Mouse (Mus musculus) right cerebral cortex, postnatal 14 days (tissue): ENCODE measurements around the gene Chpf2.

ENCODE experiments used
- DNase-seq: peaks from one replicate; pipeline ENCODE4 v3.0.0; 2022

Chpf2 gene

GRCm38 (mm10) chr5:24591796-24592470 lies 5.4 kb downstream of the Chpf2 start:
- no peak for DNase-seq

DNA sequence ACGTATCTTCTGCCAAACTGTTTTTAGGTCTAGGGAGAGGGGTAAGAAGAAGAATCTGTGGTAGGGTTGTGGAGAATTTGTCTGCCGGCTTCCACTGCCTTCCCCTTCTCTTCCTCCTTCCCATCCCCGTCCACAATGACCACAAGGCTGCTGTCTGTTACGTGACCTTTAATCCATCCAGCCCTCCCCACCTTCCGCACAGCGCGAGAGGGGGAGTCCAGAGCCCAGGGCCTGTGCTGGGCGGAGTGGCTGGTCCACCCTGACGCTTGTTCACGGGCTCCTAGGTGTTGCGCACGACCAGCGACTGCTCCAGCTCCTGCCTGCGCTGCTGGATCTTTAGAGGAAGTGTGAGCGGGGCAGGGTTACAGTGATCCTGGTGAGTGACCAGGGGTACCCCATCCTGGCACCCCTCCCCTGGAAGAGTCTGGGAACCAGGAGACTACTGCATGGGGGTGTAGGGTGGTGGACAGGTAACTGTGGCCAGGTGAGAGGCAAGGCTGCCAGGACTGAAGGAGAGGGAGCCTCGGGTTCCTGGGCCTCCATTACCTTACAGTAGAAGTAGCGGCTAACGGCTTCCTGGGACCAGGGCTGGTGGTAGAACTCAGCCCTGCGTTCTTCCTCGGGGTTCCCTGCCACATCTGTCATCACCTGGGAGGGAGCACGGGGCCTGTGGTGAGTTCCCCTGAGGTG lies 6.1 kb downstream of the Chpf2 start:
- no peak for DNase-seq

GRCm38 (mm10) chr5:24593230-24593629 lies 6.7 kb downstream of the Chpf2 start:
- DNase-seq = no peak

- DNase-seq = no peak
Measured at GRCm38 (mm10) chr5:24593928-24594327, 7.4 kb downstream of the Chpf2 start.

DNA sequence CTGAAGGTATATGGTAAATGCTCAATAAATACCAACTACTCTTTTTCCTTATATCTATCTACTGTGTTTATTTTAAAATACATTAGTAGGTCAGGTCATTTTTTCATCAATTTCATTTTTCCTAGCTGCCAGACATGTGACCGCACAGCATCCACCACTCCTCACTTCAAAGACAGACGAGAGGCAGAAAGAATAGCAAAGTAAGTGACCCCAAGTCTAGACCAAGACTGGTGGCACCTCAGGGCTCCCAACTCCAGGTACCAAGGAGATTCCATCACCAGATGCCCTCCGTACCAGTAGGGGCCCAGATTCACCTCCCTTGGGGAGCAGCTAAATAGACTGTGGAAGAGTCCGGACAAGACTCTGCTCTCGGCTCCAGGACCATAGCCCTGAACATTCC lies 7.8 kb downstream of the Chpf2 start:
- no peak for DNase-seq

DNA sequence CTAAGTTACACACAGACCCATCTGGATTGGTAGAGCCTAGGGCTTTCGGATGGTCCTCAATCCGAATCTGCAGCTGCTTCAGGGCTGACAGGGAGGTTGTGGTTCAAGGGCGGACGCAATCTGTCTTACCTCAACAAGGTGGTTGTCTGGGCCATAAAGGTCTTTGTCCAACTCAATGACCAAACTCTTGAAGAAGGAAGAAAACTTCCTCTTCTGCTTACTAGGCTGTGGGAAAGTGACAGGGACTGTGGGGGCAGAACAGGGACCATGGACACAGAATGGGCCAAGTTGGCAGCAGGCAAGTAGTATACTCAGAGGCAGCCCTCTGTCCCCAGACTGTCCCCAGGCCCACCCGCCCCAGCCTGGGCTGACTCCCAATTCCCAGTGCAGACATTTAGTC lies 8.7 kb downstream of the Chpf2 start:
- DNase-seq = no peak

GRCm38 (mm10) chr5:24595786-24596380 lies 9.3 kb downstream of the Chpf2 start:
- DNase-seq = no peak

GRCm38 (mm10) chr5:24596519-24597171 lies 10.1 kb downstream of the Chpf2 start:
- peak; percentile 61 for DNase-seq

DNA sequence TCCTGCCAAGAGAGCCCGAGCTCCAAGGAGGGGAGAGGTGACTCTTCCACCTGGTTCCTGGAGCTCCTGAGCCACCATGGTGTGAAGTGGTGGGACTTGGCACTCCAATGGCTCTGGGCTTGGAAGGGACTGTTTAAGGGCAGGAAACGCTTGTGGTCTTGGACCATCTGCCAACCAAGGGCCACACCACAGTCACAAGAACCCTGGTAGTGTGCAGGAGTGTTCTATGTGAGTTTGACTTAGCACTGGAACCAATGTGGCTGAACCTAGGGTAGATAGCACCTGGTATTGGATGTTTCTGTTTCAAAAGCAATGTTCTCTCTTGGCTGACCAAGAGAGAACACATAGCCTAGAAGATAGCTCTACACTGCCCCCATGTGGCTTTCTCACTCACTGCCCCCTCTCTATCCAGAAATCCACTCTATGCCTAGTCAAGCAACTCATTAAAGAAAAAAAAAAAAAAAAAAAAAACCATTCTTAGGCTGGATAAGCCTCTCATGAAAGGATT lies 10.7 kb downstream of the Chpf2 start:
- peak; percentile 75 for DNase-seq

DNA sequence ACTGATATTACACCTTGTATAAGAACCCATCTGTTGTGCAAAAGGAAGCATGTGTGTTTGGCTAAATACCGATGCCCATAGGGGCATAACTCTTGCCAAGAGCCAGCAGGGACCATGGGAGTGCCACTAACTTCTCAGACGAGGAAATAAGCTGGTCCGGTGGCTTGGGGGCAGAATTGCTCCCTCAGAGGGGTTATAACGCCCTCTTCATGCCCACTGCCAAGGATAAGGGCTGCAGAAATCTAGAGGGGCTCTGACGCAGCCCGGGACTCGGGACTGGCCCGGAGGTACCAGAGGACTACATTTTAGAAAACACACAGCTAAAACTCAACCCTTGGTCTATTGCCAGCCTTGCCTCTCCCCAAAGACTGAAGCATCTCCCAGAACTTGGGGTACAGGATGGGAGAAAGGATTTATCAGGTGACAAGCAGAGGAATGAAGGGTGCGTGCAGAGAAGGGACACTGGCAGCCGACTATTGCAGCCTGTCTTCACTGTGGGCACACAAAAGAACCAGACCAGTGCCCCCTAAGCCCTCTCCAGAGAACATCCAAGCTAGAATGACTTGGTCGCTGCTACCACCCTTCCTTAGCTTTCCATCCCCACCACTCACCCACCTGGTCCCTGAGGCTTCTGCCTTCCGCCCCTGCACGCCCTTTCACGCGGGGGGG lies 11.5 kb downstream of the Chpf2 start:
- DNase-seq = no peak

DNA sequence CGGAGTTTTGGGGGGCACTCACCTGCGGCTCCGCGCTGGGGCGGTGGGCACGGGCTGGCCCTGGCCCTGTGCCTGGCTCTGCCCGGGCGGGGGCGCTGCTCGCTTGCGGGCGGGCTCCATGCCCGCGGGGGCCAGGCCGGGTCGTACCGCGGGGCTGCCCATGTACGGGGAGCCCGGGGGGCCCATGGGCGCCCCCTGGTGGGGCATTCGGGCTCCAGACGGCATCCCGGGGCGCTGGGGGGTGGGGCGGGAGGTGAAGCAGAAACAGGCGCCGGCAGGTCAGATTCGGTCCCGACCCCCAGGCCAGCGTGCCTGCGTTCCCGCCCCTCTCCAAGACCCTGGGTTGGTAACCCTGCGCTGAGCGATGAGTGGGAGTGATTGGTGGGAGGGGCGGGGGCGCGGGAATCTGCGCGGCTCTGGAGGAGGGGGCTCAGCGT lies 12.0 kb downstream of the Chpf2 start:
- DNase-seq = peak; percentile 72

GRCm38 (mm10) chr5:24599137-24599536 lies 12.6 kb downstream of the Chpf2 start:
- no peak for DNase-seq

- no peak for DNase-seq
Measured at GRCm38 (mm10) chr5:24600236-24600635, 13.7 kb downstream of the Chpf2 start.

DNA sequence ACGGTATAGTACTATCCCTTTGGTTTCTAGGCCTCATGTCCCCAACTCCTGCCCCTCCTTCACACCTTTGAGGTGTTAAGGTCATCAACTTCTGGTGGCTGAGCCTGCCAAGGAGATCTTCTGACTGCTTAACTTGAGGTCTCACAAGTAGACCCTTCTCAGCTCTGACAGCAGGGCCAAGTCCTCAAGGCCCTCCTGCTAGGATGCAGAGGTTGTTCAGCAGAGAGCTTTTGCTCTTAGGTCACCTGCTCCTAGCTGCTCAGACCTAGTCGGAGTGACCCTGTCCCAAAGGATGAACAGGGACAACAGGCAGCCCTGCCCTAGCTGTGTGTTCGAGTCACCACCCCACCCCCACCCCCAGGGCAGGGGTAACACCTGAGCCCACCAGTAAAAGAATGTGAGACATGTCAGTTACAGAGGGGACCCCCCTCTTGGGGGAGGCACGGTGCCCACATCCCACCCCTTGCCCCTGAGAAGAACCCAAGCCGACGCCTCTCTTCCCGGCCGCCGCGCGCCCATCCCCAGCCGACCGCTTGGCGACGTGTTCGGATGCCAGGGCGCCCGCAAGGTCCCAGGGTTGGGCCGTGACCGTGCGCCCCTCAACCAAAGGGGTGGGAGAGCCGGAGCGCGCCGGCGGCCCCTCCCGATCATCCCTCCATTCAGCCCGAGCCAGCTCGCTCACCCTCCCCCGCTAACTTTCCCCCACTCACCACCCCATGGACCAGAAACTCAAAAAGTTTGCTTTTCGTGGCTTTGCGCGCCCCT lies 14.7 kb downstream of the Chpf2 start:
- DNase-seq = no peak

DNA sequence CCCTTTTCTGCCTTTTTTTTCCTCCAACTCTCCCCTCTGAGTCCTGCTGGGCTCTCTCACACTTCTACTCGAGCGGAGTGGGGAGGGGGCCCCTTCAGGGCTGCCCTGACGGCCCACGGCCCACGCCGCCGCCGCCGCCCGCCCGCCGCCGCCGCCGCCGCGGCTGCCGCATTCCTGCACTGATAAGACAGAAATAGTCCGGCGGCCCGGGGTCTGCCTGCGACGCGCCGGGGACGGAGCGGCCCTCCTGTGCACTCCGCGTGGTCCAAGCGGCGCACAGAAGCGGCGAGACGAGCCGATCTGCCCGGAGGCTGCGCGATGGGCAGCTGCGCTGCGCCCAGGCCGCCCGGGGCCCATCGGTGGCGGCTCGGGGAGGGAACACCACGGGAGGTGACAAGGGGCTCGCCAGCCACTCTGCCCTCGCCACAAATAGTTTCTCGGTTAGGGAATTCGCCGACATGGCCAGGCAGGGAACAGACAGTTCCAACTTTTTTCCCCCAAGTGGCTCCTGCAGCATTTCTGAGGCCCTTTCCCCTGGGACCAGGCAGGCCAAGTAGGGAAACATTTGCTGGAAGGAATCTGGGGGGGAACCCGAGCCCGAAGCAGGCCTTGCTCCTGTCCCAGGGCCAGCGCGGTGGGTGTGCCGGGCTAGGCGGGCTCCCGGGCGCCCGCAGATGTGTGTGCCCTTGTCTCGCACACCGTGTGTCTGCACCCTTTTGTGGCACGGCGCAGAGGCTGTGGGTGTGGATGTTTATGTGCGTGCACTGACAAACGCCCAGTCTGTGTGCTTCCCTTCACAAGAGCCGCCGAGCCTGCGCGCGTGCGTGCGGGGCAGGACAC lies 15.6 kb downstream of the Chpf2 start:
- peak; percentile 46 for DNase-seq

GRCm38 (mm10) chr5:24602751-24603343 lies 16.3 kb downstream of the Chpf2 start:
- DNase-seq = no peak

DNA sequence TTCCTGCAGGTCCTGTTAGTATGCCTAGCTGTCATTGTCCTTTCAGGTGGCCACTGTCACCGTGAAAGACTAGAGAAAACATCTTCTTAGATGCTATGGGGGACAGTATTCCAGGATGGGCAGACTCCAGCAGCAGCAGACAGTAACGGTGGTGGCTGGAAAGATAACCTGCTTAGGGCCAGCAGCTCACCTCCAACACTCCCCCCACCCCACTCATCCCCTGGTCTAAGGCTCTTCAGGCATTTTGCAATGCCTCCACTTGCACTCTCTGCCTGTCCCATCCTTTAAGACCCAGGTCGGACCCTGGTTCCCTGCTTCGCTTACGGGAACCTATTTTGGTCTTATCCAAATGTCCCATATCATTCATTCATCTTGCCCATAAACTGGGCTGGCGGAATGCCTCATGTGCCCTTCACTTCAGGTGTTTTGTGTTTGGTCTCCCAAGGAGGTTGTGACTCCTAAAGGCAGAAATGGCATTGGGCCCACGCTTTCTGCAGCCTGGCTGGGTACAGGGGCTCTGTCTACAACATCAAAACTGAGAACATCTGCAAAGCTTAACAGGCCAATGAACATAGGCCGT lies 17.0 kb downstream of the Chpf2 start:
- no peak for DNase-seq

DNA sequence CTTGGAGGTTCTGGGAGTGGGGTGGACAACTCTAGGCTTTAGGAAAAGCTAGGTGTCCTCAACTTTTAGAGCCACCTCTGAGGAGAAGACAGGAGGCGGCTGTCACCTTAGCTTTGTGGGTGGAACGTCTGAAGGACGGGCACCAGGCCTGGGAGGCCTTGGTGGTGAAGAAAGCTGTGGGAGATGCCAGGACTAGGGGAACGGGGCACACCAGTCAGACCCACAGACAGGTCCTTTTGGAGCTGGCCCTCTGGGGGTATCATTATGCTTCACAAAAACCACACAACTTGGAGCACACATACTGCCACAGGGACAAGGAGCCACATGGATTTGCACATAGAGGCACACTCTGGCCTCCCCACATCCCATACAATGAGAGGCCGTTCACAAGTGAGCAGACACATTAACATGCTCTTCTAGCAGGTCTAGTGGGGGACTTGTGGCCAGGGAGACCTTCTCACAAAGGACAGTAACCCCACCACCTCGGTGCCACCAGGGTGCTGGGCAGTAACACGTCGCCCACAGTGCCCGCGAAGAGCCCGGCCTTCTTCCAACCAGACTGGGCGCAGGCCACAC lies 17.6 kb downstream of the Chpf2 start:
- no peak for DNase-seq

- peak; percentile 76 for DNase-seq
Measured at GRCm38 (mm10) chr5:24604656-24605100, 18.1 kb downstream of the Chpf2 start.
